Mouse (Mus musculus) spleen, adult 2 months (tissue): Measurements from ENCODE around the gene Chrm3. TPM values are rescaled to one million over a fixed set of nuclear protein-coding genes. Genes with fewer than 3 reads are reported as not detected.
A peak's percentile ranks its signal among the peaks of the same experiment; 100 is the strongest.

Experiments used
- DNase-seq, 2 experiments: peaks; one replicate each; pipeline versions ENCODE4 v3.0.0 to v3.0.0-alpha.2; 2012 to 2021; ENCODE audit warnings: low spot score in 2 of 2, low read depth in 1 of 2
- H3K27ac ChIP-seq: fragments of 200-500 bp; 2 replicates; pipeline ENCODE4 v1.5.1; 2012; ENCODE audit warnings: low read length, inconsistent platforms; ENCODE audit not compliant: insufficient read depth
- H3K27me3 ChIP-seq: fragments of 200-500 bp; 2 replicates; pipeline ENCODE4 v1.6.1; 2012; ENCODE audit warnings: mild to moderate bottlenecking, moderate library complexity, low read length, inconsistent platforms; ENCODE audit not compliant: control insufficient read depth, insufficient read depth
- H3K36me3 ChIP-seq: fragments of 200-500 bp; 2 replicates; pipeline ENCODE4 v1.6.1; 2012; ENCODE audit warnings: mild to moderate bottlenecking, low read length, inconsistent platforms; ENCODE audit not compliant: control insufficient read depth, insufficient read depth
- H3K4me1 ChIP-seq: fragments of 200-500 bp; 2 replicates; pipeline ENCODE4 v1.6.1; 2011; ENCODE audit warnings: inconsistent platforms; ENCODE audit not compliant: control insufficient read depth, insufficient read depth, insufficient read length
- H3K4me3 ChIP-seq: fragments of 200-500 bp; 2 replicates; pipeline ENCODE4 v1.5.1; 2011; ENCODE audit warnings: mild to moderate bottlenecking, inconsistent platforms; ENCODE audit not compliant: insufficient read depth, insufficient read length; ENCODE audit errors: extremely low read depth
- CTCF ChIP-seq: fragments of 200-500 bp; IDR thresholded peaks from 2 replicates; pipeline ENCODE4 v1.5.1; 2011; ENCODE audit warnings: mild to moderate bottlenecking, inconsistent platforms; ENCODE audit not compliant: insufficient read depth, insufficient read length, insufficient replicate concordance; ENCODE audit errors: extremely low read depth
- POLR2A ChIP-seq: fragments of 200-500 bp; IDR thresholded peaks from 2 replicates; pipeline ENCODE4 v1.6.1; 2011; ENCODE audit warnings: low read depth, low read length, inconsistent platforms
- WGBS: fragments of 180-500 bp; shearing (Covaris S2); methylation state at CpG from one replicate; pipeline ENCODE4 v1.1.7; 2018; 5-methylcytosine and 5-hydroxymethylcytosine counted together
- polyA plus RNA-seq: library from polyadenylated mRNA; depleted of rRNA; stranded (reverse); fragments of >200 nt; gene quantifications from 2 replicates; pipeline ENCODE4 v1.2.3, GENCODE M21; 2012

Gene Chrm3
- polyA plus RNA-seq, 1 experiment = 0.58 TPM

DNA sequence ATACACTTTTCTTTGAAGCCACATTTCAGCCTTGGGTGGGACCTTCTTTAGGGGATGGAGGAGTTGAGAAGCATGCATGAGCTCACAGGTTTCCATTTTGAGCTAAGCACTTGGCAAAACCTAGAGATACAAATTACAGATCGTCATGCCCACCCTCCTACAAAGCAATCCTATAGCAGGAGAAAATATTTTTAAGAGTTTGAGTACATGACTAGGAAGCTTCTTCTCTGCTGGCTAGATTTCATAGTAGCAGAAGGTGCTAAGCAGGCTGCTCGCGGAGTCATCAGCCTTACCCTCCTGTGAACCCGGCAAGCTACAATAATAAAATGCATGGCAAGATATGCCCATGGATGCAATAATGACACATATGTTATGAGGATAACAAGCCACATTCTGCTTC is 124.4 kb downstream of the Chrm3 start:
- no peaks in the 10 kb centered on the region for H3K36me3 ChIP-seq
- H3K27ac ChIP-seq = no peak overlapping the region
- no peak overlapping the region for H3K4me3 ChIP-seq
- no peaks in the 10 kb centered on the region for H3K4me1 ChIP-seq
- TF ChIP-seq CTCF = no peak
- TF ChIP-seq POLR2A = no peak
- H3K27me3 ChIP-seq = no peaks in the 10 kb centered on the region
- DNase-seq = no peak
- 94% methylated on average over 4 of the region's 4 CpGs for WGBS

DNA sequence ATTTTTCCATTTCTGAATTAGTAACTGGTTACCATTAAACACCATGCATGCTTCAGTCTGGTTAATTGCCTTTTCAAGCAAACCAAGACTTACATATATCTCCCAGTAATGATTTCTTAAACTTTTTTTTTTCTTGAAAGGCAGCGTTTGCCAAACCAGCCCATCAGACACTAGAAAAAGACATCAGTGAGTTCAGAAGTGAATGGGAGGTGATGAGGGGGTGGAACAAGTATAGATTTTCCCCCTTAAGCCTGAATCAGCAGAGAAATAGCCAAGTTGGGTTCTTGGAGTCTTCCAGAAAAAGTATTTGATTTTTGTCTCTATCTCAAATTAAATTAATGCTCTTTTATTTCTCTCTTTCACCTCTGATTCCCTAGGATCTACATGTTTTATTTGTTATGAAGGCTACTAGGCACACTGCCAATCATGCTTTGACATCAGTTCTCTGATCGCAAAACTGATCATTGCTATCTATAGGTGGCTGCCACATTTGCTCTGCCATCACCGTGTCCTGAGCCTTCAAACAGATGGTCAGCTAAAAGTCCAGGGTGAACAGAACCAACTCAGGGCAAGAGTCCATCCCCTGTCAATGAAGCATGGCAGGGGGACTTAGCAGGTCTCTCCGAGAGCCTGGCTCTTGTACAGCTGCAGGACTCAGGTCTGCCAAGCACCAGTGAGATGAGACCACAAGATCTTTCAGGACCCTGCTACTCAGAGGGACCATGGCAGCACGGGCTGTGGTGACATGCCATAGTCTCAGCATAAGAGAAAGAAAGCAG is 125.1 kb downstream of the Chrm3 start:
- TF ChIP-seq POLR2A (no peak), CTCF (no peak)
- no peak overlapping the region for H3K27ac ChIP-seq
- H3K27me3 ChIP-seq = no peaks in the 10 kb centered on the region
- no peaks in the 10 kb centered on the region for H3K36me3 ChIP-seq
- no peak for DNase-seq
- WGBS = 91% methylated on average over 5 of the region's 5 CpGs
- H3K4me1 ChIP-seq = no peaks in the 10 kb centered on the region
- H3K4me3 ChIP-seq = no peak overlapping the region

DNA sequence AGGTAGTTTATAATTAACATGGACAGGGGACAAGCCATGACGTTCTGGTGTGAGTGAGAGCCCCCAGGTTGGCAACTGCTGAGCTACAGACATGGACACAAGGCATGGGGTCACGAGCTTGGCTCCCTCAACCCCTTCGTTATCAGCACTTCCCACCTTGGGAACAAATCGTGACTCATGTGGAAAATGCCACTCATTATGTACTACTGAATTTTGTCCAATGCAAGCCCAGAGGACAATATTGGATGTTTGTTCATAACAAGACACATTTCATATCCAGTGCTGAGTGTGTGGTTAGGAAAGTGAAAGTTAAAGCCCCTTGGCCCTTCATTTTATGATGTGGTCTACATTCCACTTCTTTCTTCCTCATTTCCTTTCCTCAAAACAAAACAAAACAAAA is 140.2 kb downstream of the Chrm3 start:
- H3K36me3 ChIP-seq = no peaks in the 10 kb centered on the region
- peaks cover 2% of the 10 kb centered on the region; the same call in 1 of the 2 replicates for H3K4me1 ChIP-seq
- no peak overlapping the region for H3K27ac ChIP-seq
- TF ChIP-seq CTCF (no peak), POLR2A (no peak)
- H3K4me3 ChIP-seq = no peak overlapping the region
- no peaks in the 10 kb centered on the region for H3K27me3 ChIP-seq
- WGBS = 61% methylated on average over 4 of the region's 4 CpGs
- DNase-seq = no peak

DNA sequence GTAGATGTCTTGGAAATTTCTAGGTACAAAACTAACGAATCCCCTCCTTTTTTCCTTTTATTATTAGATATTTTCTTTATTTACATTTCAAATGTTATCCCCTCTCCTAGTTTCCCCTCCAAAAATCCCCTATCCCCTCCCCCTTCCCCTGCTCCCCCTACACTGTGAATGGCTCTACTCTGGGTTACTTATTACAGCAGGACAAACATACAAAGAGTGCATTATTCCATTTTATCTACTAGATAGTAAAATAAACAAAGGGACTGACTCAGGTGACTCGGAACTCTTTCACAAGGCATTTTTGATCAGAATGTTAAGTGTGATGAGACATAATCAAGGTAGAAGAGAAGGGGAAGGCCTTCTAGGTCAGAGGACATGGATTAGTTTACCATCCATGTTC is 148.5 kb downstream of the Chrm3 start:
- 90% methylated on average over 2 of the region's 2 CpGs for WGBS

DNA sequence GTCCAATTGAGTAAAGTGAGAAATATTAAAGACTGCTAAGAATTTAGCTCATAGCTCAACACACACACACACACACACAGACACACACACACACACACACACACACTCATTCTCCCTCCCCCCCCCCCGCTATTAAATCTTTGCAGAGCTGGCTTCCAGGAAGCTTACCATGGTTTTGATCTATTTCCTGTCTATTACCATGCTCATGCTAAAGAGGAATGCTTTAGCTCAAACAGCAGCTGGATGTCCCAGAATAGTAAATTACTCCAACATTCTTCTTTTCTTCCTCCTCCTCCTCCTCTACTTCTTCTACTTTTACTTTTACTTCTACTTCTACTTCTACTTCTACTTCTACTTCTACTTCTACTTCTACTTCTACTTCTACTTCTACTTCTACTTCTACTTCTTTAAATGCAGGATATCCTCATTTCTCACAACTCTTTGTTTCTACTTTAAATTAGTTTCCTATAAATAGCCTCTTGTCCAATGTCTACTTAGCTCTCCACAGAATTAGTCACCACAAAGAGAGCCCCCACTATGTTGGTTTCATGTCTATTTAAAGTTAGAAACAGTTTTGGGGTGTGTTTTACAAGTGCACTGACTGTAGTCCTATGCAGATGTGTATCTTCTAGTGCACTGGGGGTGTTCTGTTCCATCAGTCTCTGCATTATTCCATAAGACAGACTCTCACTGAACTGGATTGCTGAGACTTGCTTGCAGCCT is 150.0 kb downstream of the Chrm3 start:
- WGBS = 6% methylated on average over 1 of the region's 1 CpGs
- H3K4me1 ChIP-seq = peaks cover 4% of the 10 kb centered on the region

More for the DNA sequence above, 148.5 kb downstream of the Chrm3 start:
- H3K4me1 ChIP-seq = peaks cover 4% of the 10 kb centered on the region
- no peak overlapping the region for H3K27ac ChIP-seq
- no peaks in the 10 kb centered on the region for H3K36me3 ChIP-seq
- no peak overlapping the region for H3K4me3 ChIP-seq
- H3K27me3 ChIP-seq = no peaks in the 10 kb centered on the region
- no peak for TF ChIP-seq CTCF
- no peak for TF ChIP-seq POLR2A
- no peak for DNase-seq

DNA sequence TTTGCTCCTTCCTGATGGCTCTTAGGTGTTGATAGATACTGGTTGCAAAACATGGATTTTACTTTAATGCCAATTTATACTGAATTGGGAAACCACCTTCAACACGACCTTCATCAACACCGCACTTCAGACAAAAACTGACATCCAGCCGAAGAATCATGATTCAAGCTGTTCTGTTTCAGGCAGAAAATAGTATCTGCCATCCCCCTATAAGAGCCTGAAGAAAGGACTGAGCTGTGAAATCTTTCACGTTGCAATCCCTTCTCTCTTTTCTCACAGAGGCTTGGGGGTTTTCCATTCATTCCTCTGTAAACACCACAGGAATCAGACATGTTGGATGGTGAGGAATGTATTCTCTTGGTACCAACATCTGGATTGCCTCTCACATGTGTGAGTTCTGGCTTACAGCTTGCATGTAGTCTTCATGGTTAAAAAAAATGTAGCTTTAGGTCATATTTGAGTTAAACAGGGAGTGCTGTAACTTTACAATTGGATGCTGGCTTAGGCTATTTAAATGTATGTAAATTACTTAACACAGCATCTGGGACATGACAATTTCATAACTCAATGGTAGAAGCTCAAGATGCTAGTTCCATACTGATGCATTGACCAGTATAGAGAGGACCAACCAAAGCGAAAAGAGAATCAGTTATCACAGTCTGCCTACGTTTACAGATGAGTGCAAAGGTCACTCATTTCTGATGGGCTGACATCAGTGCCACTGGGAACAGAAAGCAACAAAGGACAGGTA is 161.3 kb downstream of the Chrm3 start:
- Histone ChIP-seq H3K4me3 (no peak overlapping the region), H3K27me3 (no peaks in the 10 kb centered on the region), H3K4me1 (peaks cover 2% of the 10 kb centered on the region; the same call in 1 of the 2 replicates), H3K27ac (no peak overlapping the region), H3K36me3 (no peaks in the 10 kb centered on the region)
- TF ChIP-seq POLR2A (no peak), CTCF (no peak)
- WGBS = 88% methylated on average over 6 of the region's 6 CpGs
- no peak for DNase-seq

More for the DNA sequence above, 150.0 kb downstream of the Chrm3 start:
- Histone ChIP-seq H3K27me3 (no peaks in the 10 kb centered on the region), H3K27ac (peak overlapping the region; percentile 81), H3K36me3 (no peaks in the 10 kb centered on the region), H3K4me3 (no peak overlapping the region)
- TF ChIP-seq CTCF (no peak), POLR2A (no peak)
- no peak for DNase-seq
